Mouse (Mus musculus) heart, adult 8-10 months (tissue): ENCODE results near the gene Gm9817. TPM values are rescaled to one million over a fixed set of nuclear protein-coding genes. Genes with fewer than 3 reads are reported as not detected.
"Not testable (repeated sequence)": the region's sequence is repeated elsewhere in the genome, so short reads cannot be mapped to it uniquely, and the experiment has no call there.

Experiments used
- DNase-seq: peaks from one replicate; pipeline ENCODE4 v3.0.0; 2022; ENCODE audit warnings: low spot score
- total RNA-seq, 4 experiments: library from RNA; stranded (reverse); gene quantifications; 2 replicates each; pipeline ENCODE4 v1.2.4; 2022

Gm9817 gene
- total RNA-seq, result under 1 TPM; 0.11 to 0.17 (median 0.14) TPM

DNA sequence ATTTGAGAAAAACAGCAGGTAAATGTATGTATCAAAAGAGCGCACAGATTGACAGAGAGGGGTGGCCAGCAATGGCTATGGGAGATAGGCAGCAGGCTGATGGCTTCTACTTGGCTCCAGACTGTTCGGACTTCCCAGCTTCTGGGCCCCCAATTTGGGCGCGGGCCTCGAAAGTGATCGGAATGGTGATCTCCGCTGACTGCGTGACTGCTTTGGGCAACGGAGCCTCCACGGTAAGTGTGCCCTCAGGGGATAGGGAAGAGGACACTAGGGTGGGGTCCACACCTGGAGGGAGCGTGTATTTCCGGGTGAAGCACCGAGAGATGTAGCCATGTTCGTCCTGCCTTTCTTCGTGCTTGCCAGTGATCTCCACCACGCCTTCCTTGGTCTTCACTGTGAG, at the start of gene Gm9817:
Gene Gm9817, plus strand, starts transcription at position 301 of the 400 bp plus-strand sequence.
- DNase-seq, result not testable (repeated sequence)

DNA sequence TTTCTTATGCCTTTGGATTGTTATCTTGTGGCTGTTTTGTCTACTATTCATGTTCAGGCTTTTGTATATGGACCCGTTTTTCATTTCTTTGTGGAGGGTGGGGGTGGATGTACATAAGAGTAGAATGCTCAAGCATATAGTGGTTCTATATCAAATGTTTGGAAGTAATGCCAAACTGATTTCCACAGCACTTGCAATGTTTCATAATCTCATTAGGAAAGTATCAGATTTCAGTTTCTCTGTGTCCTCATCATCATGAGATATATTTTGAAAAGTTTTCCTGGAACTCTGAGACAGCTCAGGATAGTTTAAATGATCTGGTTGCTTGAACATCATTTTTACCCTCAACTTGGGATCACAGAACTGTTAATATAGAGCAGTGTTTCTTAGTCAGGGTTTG, 48.7 kb upstream of the Gm9817 start:
- DNase-seq, result no peak

DNA sequence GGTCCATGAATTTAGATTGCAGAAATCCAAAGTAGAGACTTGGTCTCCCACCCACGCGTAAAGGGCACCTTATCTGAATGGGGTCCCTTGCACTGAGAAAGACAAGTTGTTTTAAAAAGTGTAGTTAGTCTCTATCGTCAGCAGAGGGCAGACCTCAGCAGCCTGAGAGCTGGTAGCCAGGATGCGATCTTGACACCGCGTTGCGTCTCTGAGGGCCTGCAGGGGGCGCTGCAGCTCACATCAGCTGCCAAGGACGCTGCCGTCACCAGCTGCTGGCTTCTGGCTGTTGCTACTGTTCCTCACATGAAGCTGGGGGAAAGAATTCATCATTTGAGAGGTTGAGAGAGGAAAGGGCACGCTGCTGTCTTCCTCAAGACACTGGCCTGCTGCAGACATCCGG, 47.7 kb upstream of the Gm9817 start:
- peak; percentile 89 for DNase-seq

DNA sequence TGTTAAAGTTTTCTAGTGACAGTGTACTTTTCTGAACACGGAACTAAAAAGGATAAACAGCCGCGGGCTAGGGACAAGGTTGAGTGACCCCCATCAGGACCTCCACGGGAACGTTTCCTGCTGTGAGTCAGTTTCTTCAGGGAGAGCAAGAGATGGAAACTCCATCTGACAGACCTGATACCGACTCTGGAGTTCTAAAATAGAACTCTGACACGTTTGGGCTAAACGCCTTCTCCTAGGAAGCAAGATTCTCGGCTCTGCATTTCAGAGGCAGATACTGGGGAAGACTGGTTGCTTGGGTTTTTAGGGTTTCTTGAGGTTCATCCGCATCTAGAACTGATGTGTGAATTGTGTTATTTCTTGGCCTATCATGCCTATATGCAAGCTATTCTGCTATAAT, 47.2 kb upstream of the Gm9817 start:
- no peak for DNase-seq

DNA sequence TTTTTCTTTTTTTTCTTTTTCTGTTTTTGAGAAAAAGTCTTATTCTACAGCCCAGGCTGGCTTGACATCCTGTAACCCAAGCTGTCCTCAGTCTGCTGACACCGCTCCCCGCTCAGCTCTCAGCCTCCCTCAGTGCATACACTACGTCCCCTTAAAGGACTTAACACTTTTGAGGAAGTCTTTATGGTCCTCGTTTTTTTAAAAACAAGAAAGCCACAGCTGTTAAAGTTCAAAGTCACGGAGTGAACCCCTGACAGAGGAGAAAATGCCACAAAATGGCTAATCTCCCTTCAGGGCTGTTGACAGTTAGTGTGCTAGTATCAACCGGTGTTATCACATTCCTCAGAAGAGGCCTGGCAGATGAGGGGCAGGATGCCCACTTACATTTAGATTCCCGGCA, 46.7 kb upstream of the Gm9817 start:
- no peak for DNase-seq

DNA sequence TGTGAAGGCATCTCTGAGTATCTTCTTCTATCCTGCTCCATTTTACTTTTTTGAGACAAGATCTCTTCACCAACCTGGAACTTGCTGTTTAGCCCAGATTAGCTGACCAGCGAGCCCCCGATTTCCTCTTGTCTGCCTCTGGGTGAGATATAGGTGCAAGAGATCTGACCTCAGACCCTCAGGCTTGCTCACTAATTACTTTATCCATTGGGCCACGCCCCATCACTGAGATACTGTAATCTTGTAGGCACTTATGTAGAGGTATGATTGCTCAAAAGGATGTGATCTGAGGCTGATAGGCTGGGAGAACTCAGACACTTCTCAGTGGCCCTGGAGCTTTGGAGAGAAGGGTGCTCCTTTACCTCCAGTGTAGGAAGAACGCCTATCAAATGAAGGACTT, 46.0 kb upstream of the Gm9817 start:
- no peak for DNase-seq

DNA sequence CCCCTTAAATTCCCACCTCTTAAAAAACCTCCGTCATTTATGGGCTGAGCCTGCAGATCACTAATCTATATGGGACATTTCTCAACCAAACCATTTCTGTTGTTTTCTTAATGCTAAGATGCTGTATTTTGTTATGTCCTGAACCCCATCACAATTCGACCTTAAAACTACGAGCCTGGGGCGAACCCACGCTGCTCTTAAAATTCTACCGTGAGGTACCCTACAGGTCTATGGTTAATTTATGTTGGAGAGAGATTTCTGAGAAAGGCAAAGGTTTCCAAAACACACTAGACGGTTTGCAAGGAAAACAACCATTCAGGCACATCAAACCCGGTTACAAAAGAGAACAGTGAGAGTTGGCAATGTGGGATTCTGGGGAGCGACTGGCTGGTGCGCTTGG, 45.1 kb upstream of the Gm9817 start:
- no peak for DNase-seq

DNA sequence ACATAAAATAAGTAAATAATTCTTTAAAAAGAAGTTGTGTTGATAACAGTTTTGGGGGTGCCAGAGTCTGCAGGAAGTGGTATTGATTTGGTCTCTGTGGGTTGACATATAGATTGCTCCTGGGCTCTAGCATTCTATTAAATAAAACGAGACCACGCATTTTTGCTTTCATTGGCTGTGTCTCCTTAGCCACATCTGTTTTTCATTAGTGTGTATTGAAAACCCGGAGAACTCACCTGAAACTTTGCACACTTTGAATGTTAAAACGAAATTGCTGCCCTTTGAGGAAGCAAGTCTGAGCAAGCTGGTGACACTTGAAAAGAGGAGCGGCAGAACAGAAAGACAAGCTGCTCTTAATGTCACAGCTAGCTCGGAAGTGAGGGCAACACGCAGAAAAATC, 43.7 kb upstream of the Gm9817 start:
- no peak for DNase-seq

DNA sequence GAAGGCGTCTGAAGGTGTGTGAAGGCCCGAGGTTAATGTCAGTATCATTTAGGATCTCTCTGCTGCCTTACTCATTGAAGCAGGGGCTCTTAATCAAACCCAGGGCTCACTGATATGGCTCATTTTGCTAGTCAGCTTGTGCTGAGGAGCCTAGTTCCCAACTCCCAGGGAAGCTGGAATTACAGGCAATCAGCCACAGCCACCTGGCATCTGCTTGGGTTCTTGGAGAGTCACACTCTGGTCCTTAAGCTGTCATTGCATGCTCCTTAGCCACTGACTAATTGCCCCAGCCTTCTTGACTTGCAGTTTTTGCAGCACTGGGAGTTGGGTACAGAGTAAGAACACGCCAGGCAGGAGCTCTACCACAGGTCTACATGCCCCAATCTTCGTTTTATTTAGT, 42.1 kb upstream of the Gm9817 start:
- DNase-seq, result no peak

DNA sequence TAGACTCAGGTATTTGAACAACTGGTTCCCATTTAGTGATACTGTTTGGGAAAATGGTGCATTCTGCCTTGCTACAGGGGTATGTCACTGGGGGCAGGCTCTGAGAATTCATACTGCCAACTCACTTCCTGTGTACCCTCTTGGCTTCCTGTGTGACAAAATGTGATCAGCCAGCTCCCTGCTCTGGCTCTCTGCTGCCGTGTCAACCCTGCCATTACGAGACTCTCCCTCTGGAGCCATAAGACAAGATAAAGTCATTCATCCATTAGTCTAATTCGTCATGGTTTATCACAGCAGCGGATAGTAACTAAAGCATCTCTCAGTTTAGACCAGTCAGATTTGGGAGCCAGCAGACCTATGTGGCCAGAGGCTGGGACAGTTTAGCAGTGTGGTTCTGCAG, 38.3 kb upstream of the Gm9817 start:
- DNase-seq, result no peak

DNA sequence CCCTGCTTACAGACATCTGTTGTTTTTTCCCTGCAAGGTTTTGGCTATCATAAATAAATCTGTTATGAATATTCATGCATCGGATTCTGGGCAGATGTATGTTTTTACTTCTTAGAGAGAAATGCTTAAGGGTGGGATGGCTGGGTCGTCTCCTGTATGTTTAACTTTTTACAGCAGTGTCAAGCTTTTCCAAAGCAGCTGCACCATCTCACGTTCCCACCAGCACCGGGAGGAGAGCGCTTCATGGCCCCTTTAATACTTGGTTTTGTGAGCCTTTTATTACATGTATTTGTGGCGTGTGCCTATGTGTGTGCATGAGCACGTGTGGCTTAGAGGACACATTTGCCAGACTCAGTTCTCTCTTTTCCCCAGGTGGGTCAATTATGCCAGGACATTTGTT, 37.8 kb upstream of the Gm9817 start:
- DNase-seq, result no peak

DNA sequence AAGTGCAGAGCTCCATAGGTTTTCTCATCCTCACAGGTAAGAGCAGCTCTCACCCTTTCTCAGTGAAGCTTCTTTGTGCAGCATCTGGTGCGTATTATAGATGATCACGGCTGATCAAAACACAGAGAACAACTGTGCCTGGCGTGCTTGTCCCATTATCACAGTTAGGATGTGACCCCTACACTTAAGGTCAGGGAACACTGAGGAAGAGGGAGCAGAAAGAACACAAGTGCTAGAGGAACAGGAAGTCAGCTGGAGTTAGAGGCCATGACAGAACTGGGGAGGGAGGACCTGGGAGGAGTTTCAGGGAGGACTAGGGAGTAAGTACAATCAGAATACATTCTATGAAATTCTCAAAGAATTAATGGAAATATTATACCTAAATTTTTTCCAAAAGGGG, 35.0 kb upstream of the Gm9817 start:
- no peak for DNase-seq

DNA sequence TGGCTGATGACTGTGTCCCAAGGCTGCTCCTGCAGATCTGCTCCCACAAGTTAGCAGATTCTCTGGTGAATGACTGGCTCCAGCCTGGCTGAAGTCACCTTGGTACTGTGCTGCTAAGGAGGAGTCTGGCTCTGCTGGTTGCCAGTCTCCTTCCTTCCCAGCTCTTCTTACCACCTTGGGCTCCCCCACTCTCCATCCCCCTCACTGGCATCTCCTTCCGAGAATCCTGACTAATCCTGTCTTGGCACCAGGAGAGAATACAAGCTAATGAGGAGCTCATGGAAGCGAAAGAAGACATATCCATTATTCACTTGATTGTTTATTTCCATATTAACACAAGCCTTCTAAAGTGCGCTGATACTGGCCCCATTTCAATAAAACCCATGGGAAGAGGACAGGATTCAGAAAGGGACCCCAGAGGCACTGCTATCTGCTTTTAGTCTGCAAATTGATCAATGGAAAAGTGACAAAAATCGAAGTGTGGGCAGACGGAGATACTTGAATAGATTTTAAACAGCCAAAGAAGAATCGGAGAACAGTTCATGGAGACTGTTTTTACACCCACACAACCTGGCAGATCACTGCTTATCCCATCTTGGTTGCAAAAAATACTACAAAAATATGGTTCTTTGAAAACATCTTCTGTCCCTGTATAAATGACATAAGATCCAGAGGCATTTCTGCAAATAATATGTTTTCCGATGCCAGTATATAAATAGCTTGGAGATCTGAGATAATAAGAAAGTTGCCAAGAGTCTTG, 29.1 kb upstream of the Gm9817 start:
- DNase-seq, result no peak

DNA sequence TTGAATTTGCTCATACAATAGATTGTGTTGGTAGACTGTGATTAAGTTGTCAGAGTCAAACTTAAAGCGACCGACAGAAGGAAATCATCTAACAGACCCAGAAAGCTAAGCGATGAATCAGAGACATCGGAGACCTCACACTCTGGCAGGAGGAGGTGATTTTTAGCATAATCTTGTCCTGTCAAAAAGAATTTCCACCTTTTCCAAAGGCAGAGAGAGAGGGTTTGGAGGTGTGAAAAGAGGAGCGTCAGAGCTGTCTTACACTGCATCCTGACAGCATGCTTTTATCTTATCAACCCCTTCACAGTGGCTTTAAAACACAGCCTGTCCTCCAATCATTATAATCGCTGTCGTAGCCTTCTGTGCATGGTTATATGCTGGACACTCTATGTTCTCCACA, 25.7 kb upstream of the Gm9817 start:
- no peak for DNase-seq

DNA sequence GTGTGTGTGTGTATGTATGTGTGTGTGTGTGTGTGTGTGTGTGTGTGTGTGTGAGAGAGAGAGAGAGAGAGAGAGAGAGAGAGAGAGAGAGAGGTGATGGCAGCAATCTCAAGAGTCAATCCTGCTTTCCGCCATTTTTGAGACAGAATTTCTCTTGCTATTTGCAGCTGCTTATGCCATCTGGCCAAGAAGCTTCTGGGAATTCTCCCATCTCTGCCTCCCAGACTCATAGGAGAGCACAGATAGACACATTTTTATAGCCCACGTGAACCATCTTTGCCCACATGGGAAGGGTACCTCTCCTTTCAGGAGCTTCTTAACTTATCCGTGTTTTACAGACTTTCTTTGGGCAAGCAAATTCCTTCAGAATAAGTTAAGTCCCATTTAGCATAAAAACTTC, 24.6 kb upstream of the Gm9817 start:
- DNase-seq, result no peak

DNA sequence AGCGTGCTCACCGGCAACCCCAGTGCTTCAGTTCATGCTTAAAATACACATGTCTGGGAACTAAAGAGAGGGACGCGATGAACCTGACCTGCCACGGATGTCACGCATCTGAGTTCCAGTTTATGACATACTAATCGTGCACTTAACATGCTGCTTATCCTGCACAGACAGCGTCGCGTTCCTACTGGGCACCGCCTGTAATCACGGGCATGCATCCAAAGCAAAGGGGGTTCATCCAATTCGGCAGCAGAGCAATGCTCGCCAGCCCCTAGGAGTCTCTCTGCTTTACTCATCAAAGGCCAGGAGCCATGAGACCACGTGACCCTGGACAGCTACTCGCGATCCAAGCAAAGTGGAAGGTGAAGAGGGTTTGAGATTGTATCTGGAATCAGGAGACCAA, 19.3 kb upstream of the Gm9817 start:
- no peak for DNase-seq

DNA sequence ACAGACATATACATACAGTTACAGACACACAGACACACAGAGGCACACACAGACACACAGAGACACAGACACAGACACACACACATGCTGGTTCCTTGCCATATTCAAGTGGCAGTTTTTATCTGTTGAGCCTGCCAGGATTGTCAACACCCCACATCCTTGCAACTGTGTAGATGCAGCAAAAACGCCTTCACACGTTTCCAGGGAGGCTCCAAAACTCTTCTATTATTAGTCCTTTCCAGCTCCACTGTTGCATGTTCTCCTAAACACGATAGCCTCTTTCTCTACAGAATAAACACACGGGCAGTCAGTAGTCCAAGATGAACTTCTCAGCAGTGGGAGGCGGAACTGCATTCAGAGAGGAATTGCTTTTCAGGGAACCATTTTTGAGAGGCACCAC, 15.3 kb upstream of the Gm9817 start:
- no peak for DNase-seq

DNA sequence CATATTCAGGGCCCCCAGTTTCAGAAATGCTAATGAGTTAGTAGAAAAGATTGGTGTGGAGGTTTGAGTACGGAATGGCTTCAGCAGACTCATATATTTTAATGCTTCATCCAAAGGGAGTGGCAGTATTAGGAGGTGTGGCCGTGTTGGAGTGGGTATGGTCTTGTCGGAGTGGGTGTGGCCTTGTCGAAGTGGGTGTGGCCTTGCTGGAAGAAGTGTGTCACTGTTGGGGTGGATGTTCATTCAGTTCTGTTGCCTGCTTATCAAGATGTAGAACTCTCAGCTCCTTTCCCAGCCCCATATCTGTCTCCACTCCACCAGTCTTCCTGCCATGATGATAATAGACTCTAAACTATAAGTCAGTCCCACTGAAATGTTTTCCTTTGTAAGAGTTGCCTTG, 13.5 kb upstream of the Gm9817 start:
- no peak for DNase-seq

DNA sequence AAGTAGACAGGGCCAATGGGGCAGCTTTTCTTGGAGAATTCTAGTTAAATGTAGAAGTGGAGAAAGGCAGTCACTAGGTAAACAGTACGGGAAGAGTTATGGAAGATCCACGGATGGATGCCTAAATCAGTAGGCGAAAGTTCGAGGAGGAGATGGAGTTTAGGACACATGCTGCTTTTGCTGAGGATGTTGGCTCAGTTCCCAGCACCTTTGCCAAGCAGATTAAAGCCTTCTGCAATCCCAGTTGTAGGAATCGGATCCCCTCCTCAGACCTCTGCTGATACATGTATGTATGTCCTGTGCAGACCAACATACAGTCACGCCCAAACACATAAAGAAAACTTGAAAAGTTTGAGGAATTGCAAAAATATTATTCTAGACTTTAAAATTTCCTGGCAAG, 8.1 kb upstream of the Gm9817 start:
- DNase-seq, result no peak

DNA sequence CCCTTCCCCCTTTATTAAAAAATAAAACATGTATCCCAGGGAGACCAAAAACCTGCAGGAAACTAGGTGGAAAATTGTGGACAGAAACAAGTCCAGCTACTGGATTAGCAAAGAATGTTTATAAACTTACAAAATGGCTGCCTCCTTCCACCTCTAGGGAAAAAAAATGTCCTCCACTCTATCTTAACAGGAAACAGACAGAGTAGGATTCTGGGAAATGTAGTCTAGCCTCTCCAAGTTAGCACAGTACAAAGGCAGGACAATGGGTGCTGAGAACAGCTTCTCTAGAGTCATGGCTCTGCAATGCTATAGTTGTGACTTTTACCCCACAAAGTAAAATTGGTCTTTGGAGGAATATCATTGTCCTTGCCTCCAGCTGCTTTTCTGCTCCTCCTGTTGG, 3.5 kb upstream of the Gm9817 start:
- DNase-seq, result no peak

DNA sequence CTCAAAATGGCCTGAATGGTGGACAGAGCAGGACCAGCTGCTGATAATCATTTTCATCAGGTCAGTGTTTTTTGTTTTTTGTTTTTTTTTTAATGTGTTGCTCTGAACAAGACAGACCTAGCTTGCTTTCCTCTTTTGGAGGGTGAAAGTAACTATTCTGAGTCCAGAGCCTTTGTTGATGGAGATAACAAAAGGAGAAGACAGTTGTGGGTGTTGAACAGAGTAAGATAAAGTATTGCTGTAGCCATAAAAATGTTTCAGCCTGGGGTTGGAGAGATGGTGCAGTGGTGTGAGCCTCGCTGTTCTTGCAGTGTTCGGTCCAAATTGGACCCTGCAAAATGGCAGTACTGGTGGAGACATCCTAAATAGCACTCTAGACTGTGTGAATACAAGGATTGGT, 2.8 kb upstream of the Gm9817 start:
- DNase-seq, result no peak

DNA sequence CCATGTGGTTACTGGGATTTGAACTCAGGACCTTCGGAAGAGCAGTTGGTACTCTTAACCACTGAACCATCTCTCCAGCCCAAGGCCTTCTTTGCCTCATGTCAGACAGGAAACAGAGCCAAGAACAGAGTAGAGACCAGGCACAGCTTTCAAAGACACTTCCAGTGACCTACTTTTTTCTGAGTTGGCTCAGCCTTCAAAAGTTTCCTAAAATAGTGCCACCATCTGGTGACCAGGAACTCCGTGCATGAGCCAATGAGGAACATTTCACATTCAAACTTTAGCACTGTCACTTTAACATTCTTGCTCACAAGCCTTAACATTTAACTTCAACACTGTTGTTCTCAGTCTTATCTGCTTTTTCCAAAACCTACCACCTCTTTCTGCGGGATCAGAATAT, 2.3 kb downstream of the Gm9817 start:
- no peak for DNase-seq

DNA sequence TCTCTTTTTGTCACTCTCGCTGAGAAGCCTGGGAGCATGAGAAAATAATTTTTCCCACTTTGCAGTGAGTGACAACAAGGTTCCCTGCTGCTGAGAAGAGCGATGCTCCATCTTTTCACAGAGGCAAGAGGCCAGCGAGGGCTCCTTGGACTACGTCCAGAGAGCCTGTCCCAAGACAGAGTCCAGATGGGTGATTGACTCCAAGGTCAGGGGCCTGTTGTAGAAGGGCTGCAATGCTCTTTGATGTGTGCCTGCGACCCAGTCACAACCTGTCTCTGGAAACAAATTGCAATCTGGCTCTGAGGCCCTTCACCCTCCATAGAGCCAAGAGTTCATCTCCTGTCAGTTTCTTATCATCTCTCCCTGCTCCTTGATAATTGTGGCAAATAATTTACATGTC, 5.2 kb downstream of the Gm9817 start:
- DNase-seq, result no peak

DNA sequence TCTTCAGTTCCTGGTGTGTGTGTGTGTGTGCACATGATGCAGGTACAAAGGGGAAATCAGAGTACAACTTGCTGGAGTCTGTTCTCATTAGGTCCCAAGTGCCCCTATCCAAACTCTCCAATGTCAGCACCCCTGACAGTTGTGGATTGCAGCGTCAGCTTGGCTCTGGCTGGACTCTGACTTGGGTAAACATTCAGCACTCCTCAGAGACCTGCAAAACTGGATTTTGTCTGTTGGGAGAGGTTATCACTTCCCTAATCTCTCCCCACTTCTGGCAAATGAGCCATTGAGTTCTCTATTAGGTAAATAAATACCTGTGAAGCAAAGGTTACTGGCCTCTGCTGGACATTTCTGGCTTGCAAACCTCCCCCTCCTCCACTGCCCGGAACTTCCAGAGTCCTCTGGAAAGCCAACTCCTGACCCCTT, 10.3 kb downstream of the Gm9817 start:
- no peak for DNase-seq
